In genomic region chr9:116181608-116182007, GRCm38 (mm10) we compare ENCODE assay signal across 14 mouse cellular contexts.
"Had no signal": no experiment of that assay in that cellular context is flagged by ENCODE, and none has a peak within 500 bp of the region (broad histone marks: within the 10 kb centered on the region; RNA-seq: fewer than 3 reads in every experiment).

No protein-coding gene starts in this region.

- ATAC-seq: lung, postnatal 0 days; midbrain, embryonic 13.5 days had no signal

- DNase-seq: kidney, adult 2 months; kidney, postnatal 36 days; layer of hippocampus, adult 9-11 months; lung, adult 2 months; right cerebral cortex, adult 18-20 months; right cerebral cortex, postnatal 25 days; thymus, adult 18-20 months; thymus, postnatal 25 days had no signal

- H3K27ac ChIP-seq: limb, embryonic 12.5 days; liver, embryonic 14.5 days; macrophage; midbrain, embryonic 13.5 days; neural tube, embryonic 15.5 days had no signal

- H3K27me3 ChIP-seq: limb, embryonic 12.5 days had no signal

- H3K36me3 ChIP-seq: limb, embryonic 12.5 days; midbrain, embryonic 13.5 days; neural tube, embryonic 15.5 days had no signal

- H3K4me3 ChIP-seq: limb, embryonic 12.5 days; midbrain, embryonic 13.5 days; neural tube, embryonic 15.5 days had no signal

- H3K4me1 ChIP-seq: limb, embryonic 12.5 days; midbrain, embryonic 13.5 days; neural tube, embryonic 15.5 days had no signal
